Mouse (Mus musculus): ENCODE measurements at regions not wholly inside any gene's neighbourhood (a gene's known extent, or its start where the extent isn't known, plus 50 kb on each side); places are given as distances from the start of the nearest gene placed in this dataset.

DNA sequence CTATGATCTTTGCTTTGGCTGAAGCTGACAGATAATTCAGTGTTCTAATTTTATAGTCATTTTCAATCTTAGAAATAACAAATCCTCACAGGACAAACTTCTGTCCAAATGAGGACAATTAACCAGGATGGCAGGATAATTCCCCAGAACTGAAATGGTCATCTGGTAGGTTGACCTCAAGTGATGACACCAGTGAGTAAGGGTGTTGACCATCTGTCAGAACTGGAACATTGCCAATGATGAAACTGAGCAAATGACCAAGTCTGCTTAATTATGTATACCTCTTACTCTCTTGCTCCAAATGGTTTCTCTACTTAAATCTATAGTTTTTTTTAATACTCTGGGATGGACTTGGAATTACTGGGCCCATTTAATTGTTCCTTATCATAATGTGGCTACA lies 1336.9 kb upstream of the Tenm3 start:
- no peaks in the 10 kb centered on the region for H3K9me3 ChIP-seq
- H3K9ac ChIP-seq (replicated peaks): no peak overlapping the region
- H3K4me1 ChIP-seq: no peaks in the 10 kb centered on the region
- H3K27ac ChIP-seq (replicated peaks): no peak overlapping the region
- no peaks in the 10 kb centered on the region for H3K27me3 ChIP-seq
- ATAC-seq (ENCODE audit: low FRiP score, low read depth): no peak
- H3K4me2 ChIP-seq (replicated peaks): no peak overlapping the region
- no peak overlapping the region for H3K4me3 ChIP-seq
- no peaks in the 10 kb centered on the region for H3K36me3 ChIP-seq

DNA sequence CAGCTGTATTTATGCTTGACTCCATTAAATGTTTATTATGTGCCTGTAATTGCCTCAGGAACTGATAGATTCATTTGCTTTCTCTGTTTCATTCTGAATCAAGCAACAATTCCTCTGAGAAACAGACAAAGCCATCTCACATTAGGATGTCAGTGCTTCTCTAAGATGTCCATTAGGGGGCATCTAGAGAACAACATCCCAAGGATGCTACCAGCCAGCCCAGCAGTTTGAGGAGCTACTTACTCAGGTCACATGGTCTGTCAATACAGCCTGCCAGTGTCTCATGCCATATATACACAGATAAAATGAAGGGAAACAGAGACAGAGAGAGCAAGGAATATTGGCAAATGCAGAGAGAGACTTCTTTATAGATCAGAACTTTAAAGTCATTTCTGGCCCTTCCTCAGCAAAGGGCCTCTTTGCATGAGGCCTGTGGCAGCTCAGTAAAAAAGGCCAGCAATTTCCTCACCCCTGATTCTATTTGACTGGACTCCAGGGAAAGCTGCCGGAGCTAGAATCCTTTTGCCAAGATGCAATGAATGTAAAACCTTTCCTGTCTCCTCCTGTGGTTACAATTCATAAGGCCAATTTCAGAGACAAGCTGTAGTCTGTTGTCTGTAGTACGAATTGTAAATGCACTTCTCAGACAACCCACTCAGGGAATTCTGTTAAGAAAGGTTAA lies 1321.2 kb upstream of the Tenm3 start:
- WGBS: 70% methylated on average over 2 of the region's 2 CpGs
- Histone ChIP-seq H3K36me3 (no peaks in the 10 kb centered on the region), H3K4me1 (no peaks in the 10 kb centered on the region), H3K27ac (replicated peaks) (no peak overlapping the region), H3K9ac (replicated peaks) (no peak overlapping the region), H3K4me2 (replicated peaks) (no peak overlapping the region), H3K27me3 (no peaks in the 10 kb centered on the region), H3K4me3 (no peak overlapping the region), H3K9me3 (no peaks in the 10 kb centered on the region)
- peak; percentile 66; the same call in 1 of the 2 replicates for ATAC-seq (ENCODE audit: low FRiP score, low read depth)

DNA sequence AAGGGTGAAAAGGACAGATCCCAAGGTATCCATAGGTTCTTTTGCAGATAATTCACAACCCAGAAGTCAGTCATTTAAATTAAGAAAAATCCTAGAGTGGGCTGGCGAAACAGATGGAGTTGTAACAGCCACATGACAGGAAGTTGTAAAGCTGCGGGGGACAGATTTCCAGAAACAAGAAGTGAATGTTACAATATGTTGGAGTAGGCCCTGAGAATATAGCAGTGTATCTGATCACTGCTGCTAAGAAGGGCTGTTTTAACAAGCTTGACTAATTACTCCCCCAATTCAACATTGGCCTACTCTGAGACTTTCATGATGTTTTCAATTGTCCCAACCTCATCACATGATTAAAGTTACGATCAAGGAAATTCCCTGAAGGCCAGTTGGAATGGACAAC lies 1317.3 kb upstream of the Tenm3 start:
- WGBS: 82% methylated on average over 3 of the region's 3 CpGs
- Histone ChIP-seq H3K4me1 (no peaks in the 10 kb centered on the region), H3K9ac (replicated peaks) (no peak overlapping the region), H3K4me2 (replicated peaks) (no peak overlapping the region), H3K4me3 (no peak overlapping the region), H3K36me3 (no peaks in the 10 kb centered on the region), H3K27ac (replicated peaks) (no peak overlapping the region), H3K9me3 (no peaks in the 10 kb centered on the region), H3K27me3 (no peaks in the 10 kb centered on the region)
- ATAC-seq (ENCODE audit: low FRiP score, low read depth): no peak

DNA sequence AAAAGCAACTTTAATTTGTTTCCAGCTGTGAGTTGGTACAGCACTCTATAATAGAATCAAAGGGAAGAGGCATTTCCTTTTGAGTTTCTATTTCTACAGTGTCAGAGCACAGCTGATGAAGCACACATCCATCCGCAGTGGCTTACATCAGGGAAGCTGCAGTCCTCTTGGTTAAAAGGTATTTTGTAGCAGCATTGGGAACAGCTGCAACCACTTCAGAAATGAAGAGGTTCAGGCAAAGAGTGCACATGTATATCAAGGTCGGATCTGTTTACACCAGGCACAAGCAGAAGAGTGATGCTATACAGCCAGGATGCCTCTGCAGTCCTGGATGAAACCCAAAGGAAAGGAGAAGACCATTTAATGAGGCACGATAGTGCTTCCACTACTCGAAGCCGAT lies 1316.6 kb upstream of the Tenm3 start:
- Histone ChIP-seq H3K4me2 (replicated peaks) (no peak overlapping the region), H3K4me3 (no peak overlapping the region), H3K9me3 (no peaks in the 10 kb centered on the region), H3K9ac (replicated peaks) (no peak overlapping the region), H3K4me1 (no peaks in the 10 kb centered on the region), H3K27me3 (no peaks in the 10 kb centered on the region), H3K36me3 (no peaks in the 10 kb centered on the region), H3K27ac (replicated peaks) (no peak overlapping the region)
- WGBS: 72% methylated on average over 5 of the region's 5 CpGs
- no peak for ATAC-seq (ENCODE audit: low FRiP score, low read depth)

- no peaks in the 10 kb centered on the region for H3K36me3 ChIP-seq
- ATAC-seq (ENCODE audit: low FRiP score, low read depth): no peak
- H3K27me3 ChIP-seq: no peaks in the 10 kb centered on the region
- H3K27ac ChIP-seq (replicated peaks): no peak overlapping the region
- H3K4me3 ChIP-seq: no peak overlapping the region
- WGBS: 91% methylated on average over 3 of the region's 3 CpGs
- no peaks in the 10 kb centered on the region for H3K4me1 ChIP-seq
- H3K9me3 ChIP-seq: no peaks in the 10 kb centered on the region
- H3K9ac ChIP-seq (replicated peaks): no peak overlapping the region
- no peak overlapping the region for H3K4me2 ChIP-seq (replicated peaks)
Measured at GRCm38 (mm10) chr8:50139876-50140275, 1296.1 kb upstream of the Tenm3 start.

GRCm38 (mm10) chr8:50120041-50120440 lies 1276.3 kb upstream of the Tenm3 start:
- Histone ChIP-seq H3K4me2 (replicated peaks) (no peak overlapping the region), H3K27ac (replicated peaks) (no peak overlapping the region), H3K9ac (replicated peaks) (no peak overlapping the region), H3K4me3 (no peak overlapping the region), H3K27me3 (no peaks in the 10 kb centered on the region), H3K4me1 (no peaks in the 10 kb centered on the region), H3K9me3 (no peaks in the 10 kb centered on the region), H3K36me3 (no peaks in the 10 kb centered on the region)
- 91% methylated on average over 9 of the region's 9 CpGs for WGBS
- ATAC-seq (ENCODE audit: low FRiP score, low read depth): no peak

DNA sequence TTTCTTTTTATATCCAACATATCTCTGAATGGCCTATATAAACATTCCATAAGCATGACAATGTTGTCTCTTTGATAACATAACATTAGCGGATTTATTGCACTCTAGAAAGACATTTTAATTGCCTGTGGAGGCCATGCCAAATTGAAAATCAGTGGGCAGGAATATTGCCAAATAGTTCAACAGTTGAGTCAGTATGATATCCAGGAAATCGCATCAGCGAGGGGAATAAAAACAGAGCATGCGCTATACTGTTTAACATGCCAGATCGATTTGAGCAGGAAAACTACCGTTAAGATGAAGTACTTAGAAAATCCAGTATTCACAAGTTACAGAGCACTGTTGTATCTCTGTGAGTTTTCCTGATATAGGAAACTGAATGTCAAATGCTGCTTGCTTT lies 1238.6 kb upstream of the Tenm3 start:
- H3K9ac ChIP-seq (replicated peaks): no peak overlapping the region
- 89% methylated on average over 6 of the region's 6 CpGs for WGBS
- ATAC-seq (ENCODE audit: low FRiP score, low read depth): no peak
- H3K4me2 ChIP-seq (replicated peaks): no peak overlapping the region
- no peak overlapping the region for H3K4me3 ChIP-seq
- no peaks in the 10 kb centered on the region for H3K27me3 ChIP-seq
- H3K27ac ChIP-seq (replicated peaks): no peak overlapping the region
- no peaks in the 10 kb centered on the region for H3K36me3 ChIP-seq
- no peaks in the 10 kb centered on the region for H3K9me3 ChIP-seq
- H3K4me1 ChIP-seq: no peaks in the 10 kb centered on the region

GRCm38 (mm10) chr8:50037096-50037495 lies 1193.3 kb upstream of the Tenm3 start:
- Histone ChIP-seq H3K9me3 (no peaks in the 10 kb centered on the region), H3K27ac (replicated peaks) (no peak overlapping the region), H3K9ac (replicated peaks) (no peak overlapping the region), H3K4me2 (replicated peaks) (no peak overlapping the region), H3K4me1 (no peaks in the 10 kb centered on the region), H3K4me3 (no peak overlapping the region), H3K36me3 (no peaks in the 10 kb centered on the region), H3K27me3 (no peaks in the 10 kb centered on the region)
- WGBS: 90% methylated on average over 2 of the region's 2 CpGs
- no peak for ATAC-seq (ENCODE audit: low FRiP score, low read depth)

DNA sequence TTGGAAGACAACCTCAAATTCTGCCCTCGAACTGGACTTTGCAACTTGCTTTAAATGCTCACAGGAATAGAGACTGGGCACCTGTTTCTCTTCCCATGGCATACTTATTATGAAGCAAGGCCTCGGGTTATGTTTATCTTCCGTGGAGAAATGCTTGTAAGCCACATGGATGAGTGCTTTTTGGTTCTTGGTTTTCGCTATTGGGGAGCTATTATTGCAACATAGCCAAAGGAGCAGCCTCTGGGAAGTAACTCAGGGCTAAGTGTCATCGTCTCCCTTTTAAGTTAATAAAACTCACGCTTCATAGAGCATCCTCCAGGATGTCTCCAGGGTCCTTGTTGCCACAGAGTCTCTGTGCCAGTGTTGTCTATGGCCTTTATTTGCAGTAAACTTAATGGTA lies 1183.8 kb upstream of the Tenm3 start:
- ATAC-seq (ENCODE audit: low FRiP score, low read depth): no peak
- WGBS: 75% methylated on average over 6 of the region's 6 CpGs

DNA sequence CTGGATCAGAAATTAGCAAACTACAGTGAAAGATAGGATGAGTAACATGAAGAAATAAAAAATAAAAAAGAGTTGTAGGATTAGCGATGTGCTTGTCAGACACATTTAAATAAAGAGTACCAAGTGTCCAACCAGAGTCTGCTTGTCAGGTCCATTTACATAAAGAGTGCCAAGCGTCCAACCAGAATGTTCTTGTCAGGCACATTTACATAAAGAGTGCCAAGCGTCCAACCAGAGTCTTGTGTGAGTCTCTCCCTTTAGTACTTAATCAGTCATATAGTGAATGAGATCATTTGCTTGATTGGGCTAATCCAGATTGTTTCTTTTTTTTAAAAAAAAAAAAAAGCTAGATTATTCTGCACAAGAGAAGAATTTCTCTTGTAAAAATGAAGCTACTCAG lies 1163.8 kb upstream of the Tenm3 start:
- H3K27me3 ChIP-seq: no peaks in the 10 kb centered on the region
- no peaks in the 10 kb centered on the region for H3K36me3 ChIP-seq
- H3K4me1 ChIP-seq: no peaks in the 10 kb centered on the region
- H3K9me3 ChIP-seq: peaks cover 10% of the 10 kb centered on the region
- no peak overlapping the region for H3K4me2 ChIP-seq (replicated peaks)
- H3K9ac ChIP-seq (replicated peaks): no peak overlapping the region
- WGBS: 85% methylated on average over 3 of the region's 3 CpGs
- H3K27ac ChIP-seq (replicated peaks): no peak overlapping the region
- ATAC-seq (ENCODE audit: low FRiP score, low read depth): no peak
- no peak overlapping the region for H3K4me3 ChIP-seq

More for the DNA sequence above, 1183.8 kb upstream of the Tenm3 start:
- no peak overlapping the region for H3K27ac ChIP-seq (replicated peaks)
- no peaks in the 10 kb centered on the region for H3K36me3 ChIP-seq
- no peak overlapping the region for H3K4me2 ChIP-seq (replicated peaks)
- H3K9me3 ChIP-seq: no peaks in the 10 kb centered on the region
- H3K27me3 ChIP-seq: no peaks in the 10 kb centered on the region
- H3K4me1 ChIP-seq: no peaks in the 10 kb centered on the region
- H3K4me3 ChIP-seq: no peak overlapping the region
- H3K9ac ChIP-seq (replicated peaks): no peak overlapping the region

DNA sequence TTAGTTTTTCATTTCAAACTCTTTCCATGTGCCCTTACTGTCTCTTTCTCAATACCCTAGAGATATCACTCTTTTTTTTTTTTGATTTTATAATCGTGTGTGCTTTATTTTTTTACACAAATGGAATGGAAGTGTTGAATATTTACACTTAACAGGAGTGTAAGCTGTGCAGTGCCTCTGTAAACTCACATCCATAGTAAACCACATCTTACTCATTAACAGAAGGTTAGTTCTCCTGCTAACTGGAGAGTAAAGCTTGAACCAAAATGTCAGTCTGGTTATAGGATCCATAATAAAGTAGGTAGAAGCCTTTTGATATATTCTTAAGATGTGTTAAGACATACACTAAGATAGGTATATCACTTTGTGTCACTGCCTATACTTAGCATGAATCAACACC lies 1160.5 kb upstream of the Tenm3 start:
- no peak for ATAC-seq (ENCODE audit: low FRiP score, low read depth)
- Histone ChIP-seq H3K4me1 (no peaks in the 10 kb centered on the region), H3K9me3 (peaks cover 2% of the 10 kb centered on the region; the same call in 1 of the 2 replicates), H3K36me3 (no peaks in the 10 kb centered on the region), H3K9ac (replicated peaks) (no peak overlapping the region), H3K27ac (replicated peaks) (no peak overlapping the region), H3K27me3 (peaks cover 3% of the 10 kb centered on the region), H3K4me2 (replicated peaks) (no peak overlapping the region), H3K4me3 (no peak overlapping the region)
- WGBS: 62% methylated on average over 1 of the region's 1 CpGs

DNA sequence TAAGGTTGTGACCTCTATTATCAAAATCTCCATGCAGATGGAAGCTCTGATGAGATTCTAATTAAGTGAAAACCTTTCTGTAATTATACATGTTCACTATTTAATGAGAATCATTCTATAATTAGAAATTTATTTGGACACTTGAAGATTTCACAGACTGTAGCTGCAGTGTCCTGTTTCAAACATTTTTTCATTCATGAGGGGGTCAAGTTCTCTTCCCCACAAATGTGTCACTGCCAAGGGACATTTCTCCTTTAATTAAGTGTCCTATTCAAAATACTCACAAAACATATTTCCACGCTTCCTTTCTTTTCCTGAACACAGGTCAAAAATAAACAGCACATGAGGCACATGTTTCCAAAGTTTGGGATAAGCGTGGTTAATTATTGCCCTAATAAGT lies 1159.9 kb upstream of the Tenm3 start:
- 76% methylated on average over 2 of the region's 2 CpGs for WGBS
- no peak overlapping the region for H3K4me3 ChIP-seq
- H3K36me3 ChIP-seq: no peaks in the 10 kb centered on the region
- no peak for ATAC-seq (ENCODE audit: low FRiP score, low read depth)
- peaks cover 3% of the 10 kb centered on the region for H3K27me3 ChIP-seq
- no peak overlapping the region for H3K9ac ChIP-seq (replicated peaks)
- 0 out of 2 replicates have a peak, but pooled peaks cover under 1% of the 10 kb centered on the region for H3K4me1 ChIP-seq
- no peaks in the 10 kb centered on the region for H3K9me3 ChIP-seq
- H3K4me2 ChIP-seq (replicated peaks): no peak overlapping the region
- H3K27ac ChIP-seq (replicated peaks): no peak overlapping the region

All from midbrain, embryonic 12.5 days (tissue).